Mouse (Mus musculus) hindbrain, embryonic 15.5 days (tissue): ENCODE results near the gene Bicdl1. TPM values are rescaled to one million over a fixed set of nuclear protein-coding genes. Genes with fewer than 3 reads are reported as not detected.

ENCODE experiments used
- ATAC-seq: fragments of 200-750 bp; cut with Nextera tagmentation; 2 replicates; pipeline ENCODE4 v1.8.0; 2017; ENCODE audit warnings: low read depth, moderate number of reproducible peaks, moderate TSS enrichment; ENCODE audit not compliant: low FRiP score
- H3K27ac ChIP-seq: fragments of 300-500 bp; sonication (generic); replicated peaks from 2 replicates; pipeline ENCODE4 v1.5.1; 2015; ENCODE audit warnings: mild to moderate bottlenecking, inconsistent platforms
- H3K27me3 ChIP-seq: fragments of 300-500 bp; sonication (generic); 2 replicates; pipeline ENCODE4 v1.6.1; 2015; ENCODE audit warnings: control low read depth, inconsistent platforms
- H3K36me3 ChIP-seq: fragments of 300-500 bp; sonication (generic); 2 replicates; pipeline ENCODE4 v1.6.1; 2015; ENCODE audit warnings: control low read depth, inconsistent platforms
- H3K4me1 ChIP-seq: fragments of 300-500 bp; sonication (generic); replicated peaks from 2 replicates; pipeline ENCODE4 v1.6.1; 2015; ENCODE audit warnings: control low read depth, inconsistent platforms
- H3K4me2 ChIP-seq: fragments of 300-500 bp; sonication (generic); 2 replicates; pipeline ENCODE4 v1.6.1; 2015; ENCODE audit warnings: moderate library complexity, mild to moderate bottlenecking, inconsistent platforms
- H3K4me3 ChIP-seq: fragments of 300-500 bp; sonication (generic); 2 replicates; pipeline ENCODE4 v1.5.1; 2015; ENCODE audit warnings: mild to moderate bottlenecking, inconsistent platforms
- H3K9ac ChIP-seq: fragments of 300-500 bp; sonication (generic); 2 replicates; pipeline ENCODE4 v1.6.1; 2015; ENCODE audit warnings: inconsistent platforms
- H3K9me3 ChIP-seq: fragments of 300-500 bp; sonication (generic); 2 replicates; pipeline ENCODE4 v1.6.1; 2016; ENCODE audit warnings: control low read depth, inconsistent platforms
- WGBS: fragments of 180-500 bp; shearing (Covaris S2); methylation state at CpG from one replicate; pipeline ENCODE4 v1.1.7; 2015; 5-methylcytosine and 5-hydroxymethylcytosine counted together
- microRNA-seq: library from miRNA; unstranded; fragments of <30 nt; microRNA quantifications from one replicate; pipeline ENCODE4, GENCODE M21; 2016
- polyA plus RNA-seq: library from polyadenylated mRNA; unstranded; fragments of >200 nt; fragmentation: Nextera tagmentation; extraction: Ambion mirVana; gene quantifications from 2 replicates; pipeline ENCODE4 v1.2.1, GENCODE M21; 2015

Bicdl1 gene
- polyA plus RNA-seq, 1 experiment from 2014 or later, result 39.9 TPM

GRCm38 (mm10) chr5:115611566-115611965 is 119.9 kb downstream of the Bicdl1 start:
- Histone ChIP-seq H3K36me3 (peaks cover 96% of the 10 kb centered on the region), H3K27ac (no peak overlapping the region), H3K4me1 (no peaks in the 10 kb centered on the region), H3K9ac (no peak overlapping the region), H3K4me3 (no peak overlapping the region), H3K9me3 (no peaks in the 10 kb centered on the region), H3K27me3 (no peaks in the 10 kb centered on the region), H3K4me2 (no peak overlapping the region)
- WGBS, result 96% methylated on average over 11 of the region's 11 CpGs
- ATAC-seq, result no peak

- H3K27ac ChIP-seq, result no peak overlapping the region
- no peak for ATAC-seq
- 97% methylated on average over 6 of the region's 6 CpGs for WGBS
- H3K9ac ChIP-seq, result no peak overlapping the region
- no peaks in the 10 kb centered on the region for H3K9me3 ChIP-seq
- peaks cover 80% of the 10 kb centered on the region for H3K36me3 ChIP-seq
- H3K4me3 ChIP-seq, result no peak overlapping the region
- no peaks in the 10 kb centered on the region for H3K4me1 ChIP-seq
- H3K27me3 ChIP-seq, result no peaks in the 10 kb centered on the region
- no peak overlapping the region for H3K4me2 ChIP-seq
Observed at GRCm38 (mm10) chr5:115603561-115603960, 127.9 kb downstream of the Bicdl1 start.

Small RNAs within 50 kb of the gene (microRNA-seq; reads per million reads assigned to microRNA genes)
- gene Mir7030, result not detected

Other genes with a start within 250 kb of the Bicdl1 start
- gene Sirt4, start 246.9 kb downstream of the Bicdl1 start, polyA plus RNA-seq, result 27.3 and 32.2 TPM in 2 replicates
- 22.0 and 24.3 TPM in 2 replicates for gene Pxn, start 224.9 kb downstream of the Bicdl1 start, polyA plus RNA-seq
- gene Rplp0, start 172.2 kb downstream of the Bicdl1 start, polyA plus RNA-seq, result 801 and 847 TPM in 2 replicates
- gene Gcn1l1, start 166.4 kb downstream of the Bicdl1 start, polyA plus RNA-seq, result 40.6 and 44.4 TPM in 2 replicates
- 19.1 and 20.1 TPM in 2 replicates for gene Rab35, start 99.7 kb downstream of the Bicdl1 start, polyA plus RNA-seq
- gene Cit, start 113.7 kb upstream of the Bicdl1 start, polyA plus RNA-seq, result 30.2 and 32.8 TPM in 2 replicates